Mouse (Mus musculus): ENCODE measurements around the gene Inhbb. TPM values are rescaled to one million over a fixed set of nuclear protein-coding genes. Genes with fewer than 3 reads are reported as not detected.

The Inhbb gene
- polyA plus RNA-seq (2012): 0.01 TPM in 1 of 2 replicates, not detected in the other

GRCm38 (mm10) chr1:119421576-119422421, at the start of gene Inhbb:
Gene Inhbb (minus strand): TSS chr1:119422248.

Other genes with a start within 250 kb of the Inhbb start
- gene Ralb, start 82.5 kb upstream of the Inhbb start, polyA plus RNA-seq (2012): 17.2 and 22.2 TPM in 2 replicates
- 32.4 and 39.0 TPM in 2 replicates for gene Tmem185b, start 103.9 kb upstream of the Inhbb start, polyA plus RNA-seq (2012)
- gene Epb41l5, start 226.8 kb upstream of the Inhbb start, polyA plus RNA-seq (2012): 0.40 and 0.59 TPM in 2 replicates